ENCODE assay signal across 9 mouse cellular contexts in genomic region chr1:192443998-192444657, GRCm38 (mm10).
A peak's percentile ranks its signal among the peaks of the same experiment; 100 is the strongest.
DNase-seq lines count a peak whose midpoint lies in the region; ATAC-seq and TF ChIP-seq lines count a peak whose summit lies in the region.
"Had no signal": no experiment of that assay in that cellular context is flagged by ENCODE, and none has a peak within 500 bp of the region (broad histone marks: within the 10 kb centered on the region; RNA-seq: fewer than 3 reads in every experiment).

No protein-coding gene starts in this region.

- peak; percentile 22 for DNase-seq in lung, embryonic 14.5 days
- DNase-seq in lung, postnatal 25 days (ENCODE audit: low spot score), result no peak
- peak; percentile 50 for DNase-seq in cerebellum, adult 8-10 months
- DNase-seq in neural tube, embryonic 11.5 days (ENCODE audit: low spot score), result peak; percentile 23
- DNase-seq in left cerebral cortex, adult 9 months (ENCODE audit: low spot score in 2 of 2), result no peak
- no peak for DNase-seq in layer of hippocampus, adult 9-10 months (ENCODE audit: low spot score)

- WGBS in lung, embryonic 14.5 days, result 69% methylated on average over 20 of the region's 20 CpGs
- WGBS in forebrain, embryonic 16.5 days, result 51% methylated on average over 20 of the region's 20 CpGs
- WGBS in neural tube, embryonic 11.5 days, result 78% methylated on average over 20 of the region's 20 CpGs

- H3K4me2 ChIP-seq in lung, embryonic 14.5 days, result no peak overlapping the region
- H3K4me2 ChIP-seq in forebrain, embryonic 16.5 days (ENCODE audit: low read length), result peak overlapping the region; percentile 18
- H3K4me2 ChIP-seq in neural tube, embryonic 11.5 days (ENCODE audit: low read depth), result no peak overlapping the region
- H3K4me2 ChIP-seq: neural tube, embryonic 12.5 days had no signal

- no peaks in the 10 kb centered on the region for H3K4me1 ChIP-seq in lung, embryonic 14.5 days (ENCODE audit: insufficient read depth)
- H3K4me1 ChIP-seq in forebrain, embryonic 16.5 days (replicated peaks; ENCODE audit: control insufficient read depth, insufficient read depth, low read length), result peaks cover 22% of the 10 kb centered on the region
- H3K4me1 ChIP-seq in neural tube, embryonic 11.5 days (ENCODE audit: control insufficient read depth, insufficient read depth, low read length), result no peaks in the 10 kb centered on the region
- H3K4me1 ChIP-seq: neural tube, embryonic 12.5 days had no signal

- H3K9me3 ChIP-seq in lung, embryonic 14.5 days (ENCODE audit: low read depth, low read length), result no peaks in the 10 kb centered on the region
- no peaks in the 10 kb centered on the region for H3K9me3 ChIP-seq in forebrain, embryonic 16.5 days (ENCODE audit: control insufficient read depth, low read length)
- H3K9me3 ChIP-seq in neural tube, embryonic 11.5 days (ENCODE audit: control insufficient read depth, low read length), result no peaks in the 10 kb centered on the region
- H3K9me3 ChIP-seq: neural tube, embryonic 12.5 days had no signal

- no peak overlapping the region for H3K27ac ChIP-seq in lung, embryonic 14.5 days (ENCODE audit: low read depth)
- H3K27ac ChIP-seq in forebrain, embryonic 16.5 days (ENCODE audit: low read length), result peak overlapping the region; percentile 13
- H3K27ac ChIP-seq in neural tube, embryonic 11.5 days (ENCODE audit: low read depth, low read length), result no peak overlapping the region
- H3K27ac ChIP-seq: neural tube, embryonic 12.5 days had no signal

- peak; percentile 59 for TF ChIP-seq CTCF in lung, embryonic 14.5 days (IDR thresholded peaks at IDR 0.05; ENCODE audit: low read depth)

- no peak overlapping the region for H3K4me3 ChIP-seq in lung, embryonic 14.5 days (ENCODE audit: low read depth, low read length)
- H3K4me3 ChIP-seq in forebrain, embryonic 16.5 days (replicated peaks; ENCODE audit: low read length), result no peak overlapping the region
- no peak overlapping the region for H3K4me3 ChIP-seq in neural tube, embryonic 11.5 days (ENCODE audit: low read depth, low read length)
- H3K4me3 ChIP-seq: erythroblast, embryonic 14.5 days; neural tube, embryonic 12.5 days had no signal

- no peaks in the 10 kb centered on the region for H3K36me3 ChIP-seq in lung, embryonic 14.5 days (ENCODE audit: insufficient read depth)
- no peaks in the 10 kb centered on the region for H3K36me3 ChIP-seq in forebrain, embryonic 16.5 days (ENCODE audit: control insufficient read depth, insufficient read depth)
- H3K36me3 ChIP-seq in neural tube, embryonic 11.5 days (ENCODE audit: control insufficient read depth, insufficient read depth, low read length), result no peaks in the 10 kb centered on the region
- H3K36me3 ChIP-seq: neural tube, embryonic 12.5 days had no signal

- no peak overlapping the region for H3K9ac ChIP-seq in lung, embryonic 14.5 days
- no peak overlapping the region for H3K9ac ChIP-seq in forebrain, embryonic 16.5 days (replicated peaks; ENCODE audit: low read depth, low read length)
- no peak overlapping the region for H3K9ac ChIP-seq in neural tube, embryonic 11.5 days (ENCODE audit: low read length)
- H3K9ac ChIP-seq: neural tube, embryonic 12.5 days had no signal

- no peak for ATAC-seq in lung, embryonic 14.5 days (ENCODE audit: insufficient read depth)
- peak; percentile 54 for ATAC-seq in forebrain, embryonic 16.5 days
- no peak for ATAC-seq in neural tube, embryonic 11.5 days (ENCODE audit: insufficient read depth, low FRiP score, low TSS enrichment)

- no peaks in the 10 kb centered on the region for H3K27me3 ChIP-seq in lung, embryonic 14.5 days (ENCODE audit: insufficient read depth, low read length)
- H3K27me3 ChIP-seq in forebrain, embryonic 16.5 days (replicated peaks; ENCODE audit: control insufficient read depth, insufficient read depth, low read length), result no peaks in the 10 kb centered on the region
- no peaks in the 10 kb centered on the region for H3K27me3 ChIP-seq in neural tube, embryonic 11.5 days (ENCODE audit: control insufficient read depth, insufficient read depth, low read length)
- H3K27me3 ChIP-seq: neural tube, embryonic 12.5 days had no signal

Comparison
In these comparisons a context has a peak if more than half of its experiments do, and no peak if none do; other contexts are left out.
1. DNase-seq: peak in lung, embryonic 14.5 days (single experiment), cerebellum, adult 8-10 months (single experiment) and neural tube, embryonic 11.5 days (single experiment); none in lung, postnatal 25 days (single experiment), left cerebral cortex, adult 9 months (0 of 2) and layer of hippocampus, adult 9-10 months (single experiment).